1 mouse cellular context compared by ENCODE assay signal in genomic region chr16:4558980-4559631, GRCm38 (mm10).
TF ChIP-seq lines count a peak whose summit lies in the region.

No protein-coding gene starts in this region.

TF ChIP-seq in CH12.LX, 34 proteins besides CTCF, POLR2A, EP300 and RAD21 (continued from another document):
- peak; percentile 95 for TF ChIP-seq MYC (IDR thresholded peaks at IDR 0.05; ENCODE audit: low read depth, low read length)
- 0 out of 2 replicates have a peak, but pooled peaks have one; percentile 14 for TF ChIP-seq SIN3A (IDR thresholded peaks at IDR 0.05; ENCODE audit: low read length)
- TF ChIP-seq USF1 (IDR thresholded peaks at IDR 0.05; ENCODE audit: low read depth, low read length): peak; percentile 58
- no peak for TF ChIP-seq HCFC1 (IDR thresholded peaks at IDR 0.05; ENCODE audit: low read depth, low read length)
- TF ChIP-seq KAT2A (IDR thresholded peaks at IDR 0.05; ENCODE audit: insufficient replicate concordance, low read length): no peak
- no peak; the same call in 1 of the 2 replicates for TF ChIP-seq POLR2AphosphoS2 (IDR thresholded peaks at IDR 0.05; ENCODE audit: low read depth, low read length)
- no peak for TF ChIP-seq MEF2A (IDR thresholded peaks at IDR 0.05; ENCODE audit: borderline replicate concordance, low read depth, low read length)
- TF ChIP-seq IRF4 (IDR thresholded peaks at IDR 0.05; ENCODE audit: low read depth, low read length): no peak
- TF ChIP-seq BHLHE40 (IDR thresholded peaks at IDR 0.05; ENCODE audit: low read depth, low read length): no peak; the same call in 1 of the 2 replicates
- peak; percentile 99 for TF ChIP-seq MXI1 (IDR thresholded peaks at IDR 0.05; ENCODE audit: low read depth, low read length)
- TF ChIP-seq ZNF384 (IDR thresholded peaks at IDR 0.05; ENCODE audit: low read depth, low read length): no peak
- TF ChIP-seq NRF1 (IDR thresholded peaks at IDR 0.05; ENCODE audit: low read depth, low read length): peak; percentile 67
- peak; percentile 70; the same call in 1 of the 2 replicates for TF ChIP-seq UBTF (IDR thresholded peaks at IDR 0.05; ENCODE audit: low read depth, low read length)
- TF ChIP-seq SMC3 (IDR thresholded peaks at IDR 0.05; ENCODE audit: low read depth, low read length): no peak
- TF ChIP-seq ZC3H11A (IDR thresholded peaks at IDR 0.05; ENCODE audit: low read depth, low read length): no peak
